Mouse (Mus musculus) ES-CJ7 (cell line): ENCODE data around the gene Gm15093.
"Not testable (repeated sequence)": the region's sequence is repeated elsewhere in the genome, so short reads cannot be mapped to it uniquely, and the experiment has no call there.

ENCODE experiments used
- DNase-seq: peaks from one replicate; pipeline ENCODE4 v3.0.0; 2011; ENCODE audit warnings: low read depth, low spot score

Gm15093 gene

DNA sequence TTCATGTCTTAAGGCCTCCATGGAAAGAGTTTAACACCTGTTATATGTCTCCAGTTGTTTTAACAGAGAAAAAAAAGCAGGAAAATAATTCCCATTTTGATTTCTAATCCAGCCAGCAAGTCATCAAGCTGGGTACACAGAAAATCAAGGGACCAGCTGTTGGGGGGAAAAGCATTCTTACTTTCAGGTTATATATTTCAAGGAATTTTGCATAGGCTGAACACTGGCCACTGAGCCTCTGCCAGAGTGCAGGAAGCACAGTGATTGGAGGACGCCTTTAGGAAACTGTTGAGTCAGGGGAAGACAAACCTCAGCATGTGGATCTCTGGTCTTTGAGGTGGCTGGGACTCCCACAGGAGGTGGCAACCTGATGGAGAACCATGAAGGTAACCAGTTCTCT is at the start of gene Gm15093:
Gene Gm15093, plus strand, starts transcription at position 301 of the 400 bp plus-strand sequence.
- not testable (repeated sequence) for DNase-seq
